ENCODE assay signal across 19 mouse cellular contexts in the genomic region with DNA sequence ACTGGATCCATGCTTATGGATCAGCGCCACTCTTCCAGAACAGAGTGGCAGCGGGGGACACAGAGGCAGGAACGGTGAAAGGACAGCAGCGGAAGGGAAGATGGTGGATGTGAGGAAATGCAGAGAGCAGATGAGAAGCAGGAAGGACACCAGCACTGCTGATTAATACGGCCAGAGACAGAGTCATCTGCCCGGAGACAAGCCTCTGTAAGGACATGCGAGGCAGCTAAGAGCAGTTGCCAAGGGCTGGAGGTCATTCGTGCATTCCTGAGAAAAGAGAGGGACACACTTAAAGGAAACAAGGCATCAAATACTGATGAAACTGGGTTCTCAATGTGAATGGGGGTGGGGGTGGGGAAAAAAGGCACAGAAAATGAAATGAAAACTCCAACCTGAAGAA.
A peak's percentile ranks its signal among the peaks of the same experiment; 100 is the strongest.
DNase-seq lines count a peak whose midpoint lies in the region; ATAC-seq and TF ChIP-seq lines count a peak whose summit lies in the region.
"Had no signal": no experiment of that assay in that cellular context is flagged by ENCODE, and none has a peak within 500 bp of the region (broad histone marks: within the 10 kb centered on the region; RNA-seq: fewer than 3 reads in every experiment).

No protein-coding gene starts in this region.

- H3K36me3 ChIP-seq in embryonic facial prominence, embryonic 12.5 days: no peaks in the 10 kb centered on the region
- H3K36me3 ChIP-seq in embryonic facial prominence, embryonic 10.5 days (replicated peaks): no peaks in the 10 kb centered on the region
- no peaks in the 10 kb centered on the region for H3K36me3 ChIP-seq in lung, embryonic 14.5 days (ENCODE audit: insufficient read depth)
- H3K36me3 ChIP-seq: hindbrain, embryonic 10.5 days; limb, embryonic 15.5 days; liver, embryonic 15.5 days had no signal

- ATAC-seq in embryonic facial prominence, embryonic 12.5 days (ENCODE audit: insufficient number of reproducible peaks, insufficient read depth, low FRiP score, low TSS enrichment): no peak
- no peak for ATAC-seq in lung, embryonic 14.5 days (ENCODE audit: insufficient read depth)
- ATAC-seq: midbrain, embryonic 16.5 days had no signal

- H3K9me3 ChIP-seq in embryonic facial prominence, embryonic 12.5 days: no peaks in the 10 kb centered on the region
- H3K9me3 ChIP-seq in embryonic facial prominence, embryonic 10.5 days: no peaks in the 10 kb centered on the region
- H3K9me3 ChIP-seq in lung, embryonic 14.5 days (ENCODE audit: low read depth, low read length): no peaks in the 10 kb centered on the region
- H3K9me3 ChIP-seq: hindbrain, embryonic 10.5 days; limb, embryonic 15.5 days; liver, embryonic 15.5 days; megakaryocyte, embryonic 14.5 days had no signal

- peaks cover 51% of the 10 kb centered on the region for H3K4me1 ChIP-seq in embryonic facial prominence, embryonic 12.5 days
- peaks cover 60% of the 10 kb centered on the region for H3K4me1 ChIP-seq in embryonic facial prominence, embryonic 10.5 days
- peaks cover 25% of the 10 kb centered on the region for H3K4me1 ChIP-seq in lung, embryonic 14.5 days (ENCODE audit: insufficient read depth)

- no peak for DNase-seq in embryonic facial prominence, embryonic 10.5 days (ENCODE audit: low spot score)
- no peak for DNase-seq in lung, embryonic 14.5 days
- no peak for DNase-seq in lung, postnatal 25 days (ENCODE audit: low spot score)
- DNase-seq in 3T3-L1 (ENCODE audit: low read depth, low spot score): peak; percentile 22
- DNase-seq in adrenal gland, adult 8-10 months: peak; percentile 50
- no peak for DNase-seq in layer of hippocampus, adult 11-12 months (ENCODE audit: low spot score)
- no peak for DNase-seq in natural killer cell, adult 2 months (ENCODE audit: low spot score in 2 of 2)
- DNase-seq: cerebellum, adult 9-11 months; kidney, adult 18-20 months; right cerebral cortex, postnatal 4 days; thymus, postnatal 14 days had no signal

- WGBS in embryonic facial prominence, embryonic 12.5 days: 78% methylated on average over 8 of the region's 8 CpGs
- WGBS in embryonic facial prominence, embryonic 10.5 days: 81% methylated on average over 8 of the region's 8 CpGs
- WGBS in lung, embryonic 14.5 days: 69% methylated on average over 8 of the region's 8 CpGs

- no peak overlapping the region for H3K4me3 ChIP-seq in embryonic facial prominence, embryonic 12.5 days
- H3K4me3 ChIP-seq in embryonic facial prominence, embryonic 10.5 days: no peak overlapping the region
- no peak overlapping the region for H3K4me3 ChIP-seq in lung, embryonic 14.5 days (ENCODE audit: low read depth, low read length)
- H3K4me3 ChIP-seq: hindbrain, embryonic 10.5 days; limb, embryonic 15.5 days; liver, embryonic 15.5 days; megakaryocyte, embryonic 14.5 days had no signal

- H3K27ac ChIP-seq in embryonic facial prominence, embryonic 12.5 days: 0 out of 2 replicates have a peak overlapping the region, but pooled peaks have one; percentile 17
- H3K27ac ChIP-seq in embryonic facial prominence, embryonic 10.5 days (replicated peaks): no peak overlapping the region; the same call in 1 of the 2 replicates
- peak overlapping the region; percentile 30; the same call in 1 of the 2 replicates for H3K27ac ChIP-seq in lung, embryonic 14.5 days (ENCODE audit: low read depth)
- H3K27ac ChIP-seq: hindbrain, embryonic 10.5 days; kidney, postnatal 0 days; limb, embryonic 15.5 days; liver, embryonic 15.5 days; stomach, postnatal 0 days had no signal

- TF ChIP-seq CTCF in lung, embryonic 14.5 days (IDR thresholded peaks at IDR 0.05; ENCODE audit: low read depth): no peak

- no peaks in the 10 kb centered on the region for H3K27me3 ChIP-seq in embryonic facial prominence, embryonic 12.5 days
- H3K27me3 ChIP-seq in embryonic facial prominence, embryonic 10.5 days (replicated peaks; ENCODE audit: low read depth, poor library complexity, severe bottlenecking): no peaks in the 10 kb centered on the region
- H3K27me3 ChIP-seq in lung, embryonic 14.5 days (ENCODE audit: insufficient read depth, low read length): no peaks in the 10 kb centered on the region
- H3K27me3 ChIP-seq: limb, embryonic 15.5 days; liver, embryonic 15.5 days; megakaryocyte, embryonic 14.5 days had no signal

- no peak overlapping the region for H3K4me2 ChIP-seq in embryonic facial prominence, embryonic 12.5 days (replicated peaks)
- no peak overlapping the region for H3K4me2 ChIP-seq in lung, embryonic 14.5 days
- H3K4me2 ChIP-seq: limb, embryonic 15.5 days; liver, embryonic 15.5 days had no signal

- no peak overlapping the region for H3K9ac ChIP-seq in embryonic facial prominence, embryonic 12.5 days
- H3K9ac ChIP-seq in lung, embryonic 14.5 days: no peak overlapping the region
- H3K9ac ChIP-seq: limb, embryonic 15.5 days; liver, embryonic 15.5 days had no signal

Comparison
In these comparisons a context has a peak if more than half of its experiments do, and no peak if none do; other contexts are left out.
1. DNase-seq: peak in 3T3-L1 (single experiment) and adrenal gland, adult 8-10 months (single experiment); none in embryonic facial prominence, embryonic 10.5 days (single experiment), lung, embryonic 14.5 days (single experiment), lung, postnatal 25 days (single experiment), layer of hippocampus, adult 11-12 months (single experiment) and natural killer cell, adult 2 months (0 of 2).